ENCODE assay signal across 10 mouse cellular contexts in the genomic region with DNA sequence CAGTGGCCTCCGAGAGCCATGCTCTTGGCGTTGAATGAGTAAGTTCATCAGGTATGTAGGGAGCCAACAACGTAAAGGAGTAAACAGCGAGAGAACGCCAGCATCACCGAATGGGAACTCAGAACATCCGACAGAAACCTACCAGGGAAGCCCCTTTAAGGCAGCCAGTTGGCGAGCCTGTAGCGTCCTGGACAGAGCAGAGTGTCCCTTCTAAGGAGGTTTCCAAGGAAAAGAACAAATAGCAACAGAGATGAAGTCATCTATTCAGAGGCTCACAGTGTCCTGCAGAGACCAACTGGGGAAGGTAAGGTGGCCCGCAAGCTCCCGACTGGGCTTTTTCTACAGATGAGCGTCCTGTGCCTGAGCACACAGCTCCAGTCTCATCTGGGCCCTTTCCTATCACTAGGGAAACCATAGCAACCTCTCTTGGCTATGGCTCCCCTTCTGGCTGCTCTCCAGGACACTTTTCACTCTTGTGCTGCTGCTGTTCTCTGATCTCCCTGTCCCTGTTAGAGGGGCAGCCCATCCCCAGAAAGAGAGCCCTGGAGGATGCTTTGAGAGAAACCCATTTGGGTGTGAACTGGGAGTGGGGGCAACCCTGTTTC. TPM values are rescaled to one million over a fixed set of nuclear protein-coding genes. Genes with fewer than 3 reads are reported as not detected.
DNase-seq lines count a peak whose midpoint lies in the region; ATAC-seq and TF ChIP-seq lines count a peak whose summit lies in the region.
"Had no signal": no experiment of that assay in that cellular context is flagged by ENCODE, and none has a peak within 500 bp of the region (broad histone marks: within the 10 kb centered on the region; RNA-seq: fewer than 3 reads in every experiment).

No protein-coding gene starts in this region.

- no peak overlapping the region for H3K27ac ChIP-seq in lung, embryonic 16.5 days (ENCODE audit: low read length)
- no peak overlapping the region for H3K27ac ChIP-seq in heart, embryonic 16.5 days (ENCODE audit: low read length)
- H3K27ac ChIP-seq in stomach, postnatal 0 days (replicated peaks), result no peak overlapping the region
- H3K27ac ChIP-seq: embryonic facial prominence, embryonic 10.5 days; liver, embryonic 13.5 days had no signal

- ATAC-seq in lung, embryonic 16.5 days (ENCODE audit: low read depth), result peak; percentile 45; the same call in 1 of the 2 replicates
- peak; percentile 88 for ATAC-seq in heart, embryonic 16.5 days (replicated peaks; ENCODE audit: extremely low read depth, insufficient read depth, low FRiP score)
- 0 out of 2 replicates have a peak, but pooled peaks have one; percentile 41 for ATAC-seq in megakaryocyte-erythroid progenitor cell, adult 5-6 weeks (replicated peaks; ENCODE audit: low FRiP score, low TSS enrichment, poor library complexity, severe bottlenecking)
- ATAC-seq in stomach, postnatal 0 days (ENCODE audit: low FRiP score, low TSS enrichment), result no peak
- ATAC-seq in erythroblast, adult 5-6 weeks (replicated peaks; ENCODE audit: low FRiP score, poor library complexity, severe bottlenecking), result no peak

- peak; percentile 14 to 28 for DNase-seq in cerebellum, postnatal 14 days
- no peak for DNase-seq in cerebellum, adult 9-11 months
- DNase-seq in lung, adult 18-20 months, result no peak
- DNase-seq in stomach, postnatal 0 days (ENCODE audit: low spot score), result no peak
- DNase-seq: liver, embryonic 13.5 days had no signal

- H3K4me3 ChIP-seq in lung, embryonic 16.5 days (ENCODE audit: low read length), result no peak overlapping the region
- H3K4me3 ChIP-seq in heart, embryonic 16.5 days (ENCODE audit: low read length), result no peak overlapping the region
- H3K4me3 ChIP-seq in stomach, postnatal 0 days (ENCODE audit: low read depth, low read length), result no peak overlapping the region
- H3K4me3 ChIP-seq: embryonic facial prominence, embryonic 10.5 days; liver, embryonic 13.5 days had no signal

- H3K9ac ChIP-seq in lung, embryonic 16.5 days (ENCODE audit: low read length), result no peak overlapping the region
- H3K9ac ChIP-seq in heart, embryonic 16.5 days (ENCODE audit: low read length), result no peak overlapping the region
- H3K9ac ChIP-seq in stomach, postnatal 0 days (ENCODE audit: low read length), result no peak overlapping the region
- H3K9ac ChIP-seq: liver, embryonic 13.5 days had no signal

- no peaks in the 10 kb centered on the region for H3K27me3 ChIP-seq in lung, embryonic 16.5 days (ENCODE audit: control insufficient read depth, insufficient read depth, low read depth, low read length)
- H3K27me3 ChIP-seq in heart, embryonic 16.5 days (ENCODE audit: control insufficient read depth, insufficient read depth, low read length), result no peaks in the 10 kb centered on the region
- H3K27me3 ChIP-seq in stomach, postnatal 0 days (ENCODE audit: control insufficient read depth, insufficient read depth, low read length), result no peaks in the 10 kb centered on the region
- H3K27me3 ChIP-seq: liver, embryonic 13.5 days had no signal

- H3K4me2 ChIP-seq in lung, embryonic 16.5 days (ENCODE audit: low read depth, low read length), result no peak overlapping the region
- H3K4me2 ChIP-seq in heart, embryonic 16.5 days (ENCODE audit: low read depth, low read length), result no peak overlapping the region
- H3K4me2 ChIP-seq in stomach, postnatal 0 days (replicated peaks; ENCODE audit: low read depth), result no peak overlapping the region
- H3K4me2 ChIP-seq: liver, embryonic 13.5 days had no signal

- 83% methylated on average over 12 of the region's 12 CpGs for WGBS in lung, embryonic 16.5 days
- 72% methylated on average over 12 of the region's 12 CpGs for WGBS in heart, embryonic 16.5 days
- 88% methylated on average over 12 of the region's 12 CpGs for WGBS in stomach, postnatal 0 days

- H3K4me1 ChIP-seq in lung, embryonic 16.5 days (replicated peaks; ENCODE audit: control insufficient read depth, insufficient read depth, low read length), result no peaks in the 10 kb centered on the region
- peaks cover 4% of the 10 kb centered on the region; the same call in 1 of the 2 replicates for H3K4me1 ChIP-seq in heart, embryonic 16.5 days (ENCODE audit: control insufficient read depth, insufficient read depth, low read length)
- H3K4me1 ChIP-seq in stomach, postnatal 0 days (replicated peaks; ENCODE audit: control insufficient read depth, insufficient read depth), result no peaks in the 10 kb centered on the region
- H3K4me1 ChIP-seq: embryonic facial prominence, embryonic 10.5 days; liver, embryonic 13.5 days had no signal

- TF ChIP-seq EP300 in stomach, postnatal 0 days (optimal IDR thresholded peaks at IDR 0.05), result no peak

- H3K36me3 ChIP-seq in lung, embryonic 16.5 days (ENCODE audit: control insufficient read depth, insufficient read depth, low read length), result peaks cover 24% of the 10 kb centered on the region
- peaks cover 27% of the 10 kb centered on the region for H3K36me3 ChIP-seq in heart, embryonic 16.5 days (ENCODE audit: control insufficient read depth, insufficient read depth)
- H3K36me3 ChIP-seq in stomach, postnatal 0 days (ENCODE audit: control insufficient read depth, insufficient read depth, low read length), result peaks cover 22% of the 10 kb centered on the region

- no peaks in the 10 kb centered on the region for H3K9me3 ChIP-seq in lung, embryonic 16.5 days (ENCODE audit: control insufficient read depth, low read length)
- H3K9me3 ChIP-seq in heart, embryonic 16.5 days (replicated peaks; ENCODE audit: control insufficient read depth, low read length), result no peaks in the 10 kb centered on the region
- no peaks in the 10 kb centered on the region for H3K9me3 ChIP-seq in stomach, postnatal 0 days (ENCODE audit: control insufficient read depth, low read length)
- H3K9me3 ChIP-seq: embryonic facial prominence, embryonic 10.5 days; liver, embryonic 13.5 days had no signal

- TF ChIP-seq CTCF in stomach, postnatal 0 days (IDR thresholded peaks at IDR 0.05; ENCODE audit: low read depth), result no peak

RNA-seq across cellular contexts. Expression of gene Slc30a6, which starts 29.1 kb away (rescaled TPM):
- polyA plus RNA-seq in lung, embryonic 16.5 days (2015; fragmentation: Nextera tagmentation; extraction: Ambion mirVana), result 38.4 and 40.5 TPM in 2 replicates
- polyA plus RNA-seq in heart, embryonic 16.5 days (2015; fragmentation: Nextera tagmentation; extraction: Ambion mirVana), result 25.9 and 26.7 TPM in 2 replicates
- 17.4 and 18.1 TPM in 2 replicates for total RNA-seq in megakaryocyte-erythroid progenitor cell, adult 5-6 weeks (2014; fragmentation: Nextera tagmentation)
- total RNA-seq in megakaryocyte-erythroid progenitor cell, adult 5-6 weeks (2017), result 8.9 and 12.4 TPM in 2 replicates
- polyA plus RNA-seq in stomach, postnatal 0 days (2015; fragmentation: Nextera tagmentation; extraction: Ambion mirVana), result 27.4 and 29.4 TPM in 2 replicates
- total RNA-seq in erythroblast, adult 5-6 weeks (2015; ENCODE audit: low replicate concordance), result 0.58 and 8.4 TPM in 2 replicates
- 2.4 and 6.0 TPM in 2 replicates for total RNA-seq in erythroblast, adult 5-6 weeks (2017; ENCODE audit: low replicate concordance)

RNA-seq across cellular contexts. Expression of gene Nlrc4, which starts 34.4 kb away (rescaled TPM):
- 0.30 and 0.39 TPM in 2 replicates for polyA plus RNA-seq in lung, embryonic 16.5 days (2015; fragmentation: Nextera tagmentation; extraction: Ambion mirVana)
- polyA plus RNA-seq in heart, embryonic 16.5 days (2015; fragmentation: Nextera tagmentation; extraction: Ambion mirVana), result 0.07 and 0.28 TPM in 2 replicates
- total RNA-seq in megakaryocyte-erythroid progenitor cell, adult 5-6 weeks (2014; fragmentation: Nextera tagmentation), result 0.11 and 0.30 TPM in 2 replicates
- total RNA-seq in megakaryocyte-erythroid progenitor cell, adult 5-6 weeks (2017), result 0.42 and 1.4 TPM in 2 replicates
- polyA plus RNA-seq in stomach, postnatal 0 days (2015; fragmentation: Nextera tagmentation; extraction: Ambion mirVana), result 5.4 and 5.5 TPM in 2 replicates
- 1.3 and 2.9 TPM in 2 replicates for total RNA-seq in erythroblast, adult 5-6 weeks (2015; ENCODE audit: low replicate concordance)
- total RNA-seq in erythroblast, adult 5-6 weeks (2017; ENCODE audit: low replicate concordance), result 1.1 and 1.3 TPM in 2 replicates

Comparison
In these comparisons a context has a peak if more than half of its experiments do, and no peak if none do; other contexts are left out.
1. DNase-seq: peak in cerebellum, postnatal 14 days (2 of 2); none in cerebellum, adult 9-11 months (single experiment), lung, adult 18-20 months (0 of 2) and stomach, postnatal 0 days (single experiment).
2. ATAC-seq: peak in lung, embryonic 16.5 days (single experiment), heart, embryonic 16.5 days (single experiment) and megakaryocyte-erythroid progenitor cell, adult 5-6 weeks (single experiment); none in stomach, postnatal 0 days (single experiment) and erythroblast, adult 5-6 weeks (single experiment).